Mouse (Mus musculus) G1E (cell line): ENCODE measurements around the gene Msmo1. TPM values are rescaled to one million over a fixed set of nuclear protein-coding genes. Genes with fewer than 3 reads are reported as not detected.

Experiments
- ATAC-seq: 2 replicates; pipeline ENCODE4 v1.8.0; 2016; ENCODE audit warnings: mild to moderate bottlenecking; ENCODE audit not compliant: insufficient number of reproducible peaks, poor library complexity, low FRiP score, severe bottlenecking; ENCODE audit errors: extremely low read depth
- DNase-seq: peaks from one replicate; pipeline ENCODE4 v3.0.0; 2012; ENCODE audit warnings: low spot score
- H3K27me3 ChIP-seq: 2 replicates; pipeline ENCODE4 v1.6.1; 2012; ENCODE audit warnings: mild to moderate bottlenecking, low read length, inconsistent platforms; ENCODE audit not compliant: insufficient read depth
- H3K36me3 ChIP-seq: replicated peaks from 2 replicates; pipeline ENCODE3; 2012; ENCODE audit warnings: mild to moderate bottlenecking, inconsistent platforms
- H3K4me1 ChIP-seq: 2 replicates; pipeline ENCODE4 v1.6.1; 2012; ENCODE audit warnings: low read depth, low read length, inconsistent platforms, mixed read lengths; ENCODE audit not compliant: insufficient read depth
- H3K4me3 ChIP-seq: 2 replicates; pipeline ENCODE4 v1.5.1; 2012; ENCODE audit warnings: low read depth, mild to moderate bottlenecking, inconsistent platforms, low read length, moderate library complexity, mixed read lengths
- H3K9me3 ChIP-seq: replicated peaks from 2 replicates; pipeline ENCODE4 v1.6.1; 2012; ENCODE audit warnings: inconsistent platforms
- CTCF ChIP-seq: IDR thresholded peaks from 2 replicates; pipeline ENCODE4 v1.5.1; 2012; ENCODE audit warnings: low read depth, low read length, inconsistent platforms, mixed read lengths
- GATA1 ChIP-seq: IDR thresholded peaks from 2 replicates; pipeline ENCODE4 v1.6.1; 2012; ENCODE audit warnings: borderline replicate concordance, low read length, inconsistent platforms, mixed read lengths
- GATA2 ChIP-seq: IDR thresholded peaks from 2 replicates; pipeline ENCODE4 v1.6.1; 2012; ENCODE audit warnings: low read depth, low read length, inconsistent platforms, borderline replicate concordance
- POLR2AphosphoS5 ChIP-seq: IDR thresholded peaks from 2 replicates; pipeline ENCODE4 v1.6.1; 2012; ENCODE audit warnings: low read depth, low read length, inconsistent platforms; ENCODE audit not compliant: insufficient replicate concordance
- TAL1 ChIP-seq: conservative IDR thresholded peaks from 2 replicates; pipeline ENCODE4 v1.6.1; 2012; ENCODE audit warnings: low read depth, low read length, inconsistent platforms, mixed read lengths
- polyA plus RNA-seq: library from polyadenylated mRNA; stranded (reverse); fragments of >175 nt; gene quantifications from 2 replicates; pipeline ENCODE4 v1.2.3, GENCODE M21; 2012
- total RNA-seq, 2 experiments: library from RNA; stranded (forward) in 1 of 2; stranded (reverse) in 1 of 2; fragments of 200-1000 nt in 1 of 2; fragments of >200 nt in 1 of 2; fragmentation: Nextera tagmentation in 1 of 2; gene quantifications; 2 replicates each; pipeline ENCODE4 v1.2.3; 2014 to 2017

The Msmo1 gene
- total and polyA plus RNA-seq, 3 experiments = 3.7 to 571 (median 139) TPM

DNA sequence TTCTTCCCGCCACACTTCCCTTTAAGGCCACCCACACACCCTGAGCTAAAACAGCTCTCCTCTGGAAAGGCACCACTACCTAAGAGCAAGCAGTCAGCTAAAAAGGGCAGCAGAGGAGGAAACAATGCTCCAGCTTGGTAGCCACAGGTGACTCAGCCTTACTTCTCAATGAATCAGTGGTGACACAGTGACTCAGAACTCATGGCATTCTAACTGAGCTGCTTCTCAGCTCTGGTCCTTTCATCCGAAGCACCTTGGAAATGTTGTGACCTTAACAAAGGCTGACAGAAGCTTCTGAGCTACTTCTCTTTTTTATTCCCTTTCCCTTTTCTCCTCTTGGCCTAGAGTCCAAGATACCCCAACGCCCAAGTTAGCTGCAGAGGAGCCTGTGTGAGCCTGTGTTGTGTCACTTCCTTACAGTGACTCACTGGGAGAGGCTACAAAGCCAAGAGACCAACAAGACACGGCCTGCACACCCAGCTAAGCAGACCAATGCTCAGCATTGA is 7.3 kb downstream of the Msmo1 start:
- TF ChIP-seq CTCF (no peak), GATA2 (no peak), TAL1 (no peak), GATA1 (no peak), POLR2AphosphoS5 (no peak)
- H3K4me3 ChIP-seq = no peak overlapping the region

DNA sequence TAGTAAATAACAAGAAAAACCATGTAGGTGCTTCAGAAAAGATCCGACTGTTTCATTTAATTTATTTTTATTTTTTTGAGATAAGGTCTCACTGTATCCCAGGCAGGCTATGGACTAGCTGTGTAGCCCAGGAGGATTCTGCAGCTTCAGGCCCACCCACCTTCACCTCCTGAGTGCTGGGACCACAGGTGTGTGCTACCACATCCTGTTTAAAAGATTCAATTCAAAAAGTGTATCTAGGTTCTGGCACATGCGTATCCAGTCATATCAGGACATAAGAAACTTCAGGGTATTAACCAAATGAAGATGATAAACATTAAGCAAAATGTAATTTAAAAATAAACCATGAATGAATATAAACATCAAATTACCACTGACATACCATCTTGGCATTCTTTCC is 10.4 kb downstream of the Msmo1 start:
- DNase-seq = no peak
- H3K36me3 ChIP-seq = peaks cover 93% of the 10 kb centered on the region

More for the DNA sequence above, 7.3 kb downstream of the Msmo1 start:
- ATAC-seq (no peak), DNase-seq (no peak)
- Histone ChIP-seq H3K27me3 (no peaks in the 10 kb centered on the region), H3K4me1 (peaks cover 61% of the 10 kb centered on the region), H3K9me3 (no peaks in the 10 kb centered on the region), H3K36me3 (peaks cover 91% of the 10 kb centered on the region)

DNA sequence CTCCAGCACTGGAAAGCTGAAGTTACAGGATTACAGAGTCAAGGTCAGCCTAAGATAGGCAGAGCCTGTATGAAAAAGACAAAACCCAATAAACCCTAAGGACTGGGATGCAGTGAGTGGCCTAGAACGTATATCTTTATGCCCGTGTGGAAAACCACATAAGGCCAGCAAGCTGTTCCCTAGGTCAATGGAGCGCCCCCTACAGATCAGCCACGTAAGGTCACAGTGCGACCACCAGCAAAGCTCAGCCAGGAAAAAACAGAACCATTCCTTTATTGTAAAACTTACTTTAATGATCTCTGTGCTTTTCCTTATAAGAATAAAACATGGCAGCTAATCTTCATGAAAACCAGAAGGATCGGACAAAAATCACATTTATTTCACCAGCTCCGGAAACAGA is 15.7 kb downstream of the Msmo1 start:
- no peaks in the 10 kb centered on the region for H3K27me3 ChIP-seq

More for the DNA sequence above, 10.4 kb downstream of the Msmo1 start:
- no peaks in the 10 kb centered on the region for H3K27me3 ChIP-seq
- no peaks in the 10 kb centered on the region for H3K9me3 ChIP-seq
- ATAC-seq = no peak
- peaks cover 43% of the 10 kb centered on the region for H3K4me1 ChIP-seq
- H3K4me3 ChIP-seq = no peak overlapping the region
- TF ChIP-seq GATA2 = no peak
- no peak for TF ChIP-seq CTCF
- no peak for TF ChIP-seq GATA1
- TF ChIP-seq TAL1 = no peak
- TF ChIP-seq POLR2AphosphoS5 = no peak

DNA sequence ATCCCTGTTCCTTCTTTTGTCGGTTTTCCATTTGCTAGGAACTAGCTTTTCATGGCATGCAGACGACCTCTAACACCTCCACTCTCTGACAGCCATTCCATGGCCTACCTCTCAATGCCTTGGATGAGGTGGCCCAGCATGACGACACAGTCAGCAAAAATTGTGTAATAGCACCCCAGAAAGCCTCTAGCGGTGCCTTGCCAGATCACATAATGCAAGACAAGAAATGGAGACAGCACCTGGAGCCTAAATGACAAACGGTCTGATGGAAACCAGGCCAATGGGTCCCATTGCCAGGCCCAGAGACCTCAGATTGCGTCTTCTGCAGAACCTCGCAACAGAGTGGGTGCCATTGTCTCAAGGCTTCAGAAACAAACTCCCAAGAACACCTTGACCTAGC is 21.1 kb downstream of the Msmo1 start:
- TF ChIP-seq CTCF (no peak), GATA2 (no peak), POLR2AphosphoS5 (no peak), GATA1 (no peak), TAL1 (no peak)
- H3K4me3 ChIP-seq = no peak overlapping the region
- H3K4me1 ChIP-seq = no peaks in the 10 kb centered on the region
- no peak for DNase-seq
- H3K9me3 ChIP-seq = no peaks in the 10 kb centered on the region
- peaks cover 21% of the 10 kb centered on the region for H3K36me3 ChIP-seq
- H3K27me3 ChIP-seq = no peaks in the 10 kb centered on the region
- no peak for ATAC-seq

More for the DNA sequence above, 15.7 kb downstream of the Msmo1 start:
- DNase-seq (no peak), ATAC-seq (no peak)
- Histone ChIP-seq H3K4me3 (no peak overlapping the region), H3K9me3 (no peaks in the 10 kb centered on the region), H3K4me1 (peaks cover 11% of the 10 kb centered on the region), H3K36me3 (peaks cover 72% of the 10 kb centered on the region)
- no peak for TF ChIP-seq GATA2
- TF ChIP-seq TAL1 = no peak
- TF ChIP-seq CTCF = no peak

DNA sequence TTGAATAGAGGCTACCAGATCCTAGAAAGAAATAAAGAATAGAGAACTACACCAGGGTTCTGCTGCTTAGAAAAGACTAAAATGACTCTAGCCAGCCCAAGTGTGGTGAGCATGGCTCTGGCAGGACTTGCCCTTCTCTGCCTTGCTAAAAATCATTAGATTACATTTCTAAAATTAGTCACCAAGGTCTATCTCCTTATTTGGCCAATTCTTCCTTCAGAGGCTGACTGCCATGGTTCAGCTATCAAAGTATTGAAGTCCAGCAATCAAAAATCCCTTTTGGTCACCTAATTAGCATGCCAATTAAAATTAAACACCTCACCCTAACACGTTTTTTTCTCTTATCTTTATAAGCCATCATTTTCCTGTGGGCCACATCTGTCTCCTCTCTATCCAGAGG is 22.0 kb downstream of the Msmo1 start:
- no peaks in the 10 kb centered on the region for H3K4me1 ChIP-seq
- H3K36me3 ChIP-seq = peaks cover 12% of the 10 kb centered on the region
- H3K4me3 ChIP-seq = no peak overlapping the region
- H3K27me3 ChIP-seq = no peaks in the 10 kb centered on the region
- no peak for TF ChIP-seq TAL1
- no peak for TF ChIP-seq POLR2AphosphoS5
- no peak for TF ChIP-seq GATA1
- TF ChIP-seq GATA2 = no peak
- no peak for TF ChIP-seq CTCF
- no peaks in the 10 kb centered on the region for H3K9me3 ChIP-seq
- no peak for ATAC-seq
- DNase-seq = no peak

DNA sequence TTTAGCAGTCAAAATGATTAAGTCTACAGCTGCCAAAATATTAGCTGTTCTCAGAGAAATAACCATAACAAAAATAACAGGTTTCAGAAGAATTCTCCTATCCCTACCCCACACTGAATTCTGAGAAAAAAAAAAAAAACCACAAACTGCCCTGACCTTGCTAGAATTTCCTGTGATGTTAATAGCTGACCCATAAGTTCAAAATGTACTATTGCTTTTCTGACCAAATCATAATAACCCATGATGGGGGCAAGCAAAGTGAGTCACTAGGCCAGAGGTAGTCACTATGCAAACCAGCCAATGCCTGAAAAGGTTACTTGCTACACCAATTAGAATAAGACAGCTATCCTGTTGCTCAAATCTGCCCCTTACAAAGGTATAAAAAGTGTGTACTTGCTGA is 26.1 kb downstream of the Msmo1 start:
- H3K4me1 ChIP-seq = no peaks in the 10 kb centered on the region
- DNase-seq (no peak), ATAC-seq (no peak)
- no peaks in the 10 kb centered on the region for H3K36me3 ChIP-seq
- TF ChIP-seq GATA1 (no peak), GATA2 (no peak), CTCF (no peak), TAL1 (no peak), POLR2AphosphoS5 (no peak)
- H3K9me3 ChIP-seq = no peaks in the 10 kb centered on the region
- H3K4me3 ChIP-seq = no peak overlapping the region
- H3K27me3 ChIP-seq = no peaks in the 10 kb centered on the region
